Mouse (Mus musculus): ENCODE measurements around the gene Cidec. TPM values are rescaled to one million over a fixed set of nuclear protein-coding genes. Genes with fewer than 3 reads are reported as not detected.

The Cidec gene
- polyA plus RNA-seq, 1 experiment from 2014 or later: not detected

DNA sequence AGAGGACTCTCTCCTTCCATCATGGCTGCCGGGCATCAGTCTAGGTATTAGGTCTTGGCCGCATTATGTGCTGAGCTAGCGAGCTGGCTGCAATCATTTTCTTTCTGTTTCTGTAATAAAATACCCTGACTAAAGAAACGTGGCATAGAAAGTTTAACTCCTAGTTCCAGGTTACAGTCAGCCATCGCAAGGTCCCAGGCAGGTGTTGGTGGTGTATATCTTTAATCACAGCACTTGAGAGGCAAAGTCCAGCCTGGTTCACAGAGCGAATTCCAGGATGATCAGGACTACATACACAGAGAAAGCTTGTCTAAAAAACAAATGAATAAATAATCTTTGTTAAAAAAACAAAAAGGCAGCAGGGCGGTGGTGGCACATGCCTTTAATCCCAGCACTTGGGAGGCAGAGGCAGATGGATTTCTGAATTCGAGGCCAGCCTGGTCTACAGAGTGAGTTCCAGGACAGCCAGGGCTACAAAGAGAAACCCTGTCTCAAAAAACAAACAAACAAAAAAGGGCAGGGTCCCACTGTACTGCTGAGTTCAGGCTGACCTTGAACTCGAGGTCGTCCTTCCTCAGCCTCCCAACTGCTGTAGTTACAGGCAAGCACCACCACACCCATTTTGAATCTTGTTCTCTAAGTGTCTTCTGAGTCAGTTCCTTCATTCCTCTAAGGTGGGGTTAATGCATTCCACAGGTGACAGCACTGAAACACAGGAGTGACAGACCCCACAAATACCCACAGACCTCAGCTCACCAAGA lies 39.1 kb downstream of the Cidec start:
- Histone ChIP-seq H3K9me3 (replicated peaks) (no peaks in the 10 kb centered on the region), H3K4me3 (no peak overlapping the region), H3K27ac (no peak overlapping the region), H3K4me1 (peaks cover 14% of the 10 kb centered on the region), H3K27me3 (peaks cover 4% of the 10 kb centered on the region; the same call in 1 of the 2 replicates), H3K4me2 (replicated peaks) (no peak overlapping the region), H3K36me3 (peaks cover 11% of the 10 kb centered on the region), H3K9ac (no peak overlapping the region)
- WGBS: 83% methylated on average over 10 of the region's 10 CpGs
- no peak for ATAC-seq (ENCODE audit: low FRiP score)

DNA sequence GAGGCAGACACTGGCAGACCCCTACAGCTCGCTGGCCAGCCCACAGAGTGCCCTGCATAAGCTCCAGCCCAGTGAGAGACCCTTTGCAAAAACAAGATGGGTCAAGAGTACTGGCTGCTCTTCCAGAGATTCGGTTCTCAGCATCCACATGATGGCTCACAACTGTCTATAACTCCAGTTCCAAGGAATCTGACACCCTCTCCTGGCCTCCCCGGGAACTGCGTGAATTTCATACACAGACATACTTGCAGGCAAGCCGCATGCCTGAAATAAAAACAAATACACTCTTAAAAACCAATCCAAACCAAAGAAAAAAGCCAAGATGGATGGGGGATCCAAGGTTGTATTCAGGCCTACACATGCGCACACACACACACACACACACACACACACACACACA lies 40.1 kb downstream of the Cidec start:
- Histone ChIP-seq H3K4me3 (no peak overlapping the region), H3K4me2 (replicated peaks) (no peak overlapping the region), H3K4me1 (peaks cover 16% of the 10 kb centered on the region), H3K27ac (no peak overlapping the region), H3K36me3 (peaks cover 12% of the 10 kb centered on the region), H3K27me3 (peaks cover 4% of the 10 kb centered on the region; the same call in 1 of the 2 replicates), H3K9ac (no peak overlapping the region), H3K9me3 (replicated peaks) (no peaks in the 10 kb centered on the region)
- ATAC-seq (ENCODE audit: low FRiP score): no peak
- WGBS: 88% methylated on average over 6 of the region's 6 CpGs

GRCm38 (mm10) chr6:113394811-113395210 lies 40.7 kb downstream of the Cidec start:
- no peak overlapping the region for H3K9ac ChIP-seq
- H3K4me3 ChIP-seq: no peak overlapping the region
- ATAC-seq (ENCODE audit: low FRiP score): no peak
- peaks cover 16% of the 10 kb centered on the region for H3K4me1 ChIP-seq
- no peak overlapping the region for H3K4me2 ChIP-seq (replicated peaks)
- H3K9me3 ChIP-seq (replicated peaks): no peaks in the 10 kb centered on the region
- WGBS: 92% methylated on average over 11 of the region's 11 CpGs
- peaks cover 19% of the 10 kb centered on the region for H3K36me3 ChIP-seq
- H3K27me3 ChIP-seq: peaks cover 4% of the 10 kb centered on the region; the same call in 1 of the 2 replicates
- no peak overlapping the region for H3K27ac ChIP-seq

DNA sequence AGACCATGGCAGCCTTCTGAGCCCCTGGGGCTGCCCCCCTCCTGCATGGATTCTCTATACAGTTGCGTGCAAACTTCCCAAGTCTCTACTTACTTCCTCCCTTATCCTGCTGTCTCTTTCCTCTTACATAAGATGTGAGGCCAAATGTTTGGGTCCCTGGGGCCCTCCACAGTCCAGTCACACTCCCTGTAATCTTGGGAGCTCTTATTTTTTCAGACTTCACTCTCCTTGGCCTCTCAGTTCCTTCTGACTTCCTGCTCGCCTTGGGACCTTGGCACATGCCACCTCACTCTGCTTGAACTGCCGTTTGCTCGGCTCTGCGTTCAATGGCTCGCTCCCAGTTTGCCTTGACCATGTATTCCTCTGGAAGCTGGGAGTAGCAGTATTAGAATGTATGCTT lies 41.6 kb downstream of the Cidec start:
- no peak for ATAC-seq (ENCODE audit: low FRiP score)
- H3K9me3 ChIP-seq (replicated peaks): no peaks in the 10 kb centered on the region
- no peak overlapping the region for H3K4me2 ChIP-seq (replicated peaks)
- H3K27ac ChIP-seq: no peak overlapping the region
- 81% methylated on average over 6 of the region's 6 CpGs for WGBS
- H3K4me3 ChIP-seq: no peak overlapping the region
- H3K9ac ChIP-seq: no peak overlapping the region
- H3K27me3 ChIP-seq: peaks cover 4% of the 10 kb centered on the region; the same call in 1 of the 2 replicates
- peaks cover 16% of the 10 kb centered on the region for H3K4me1 ChIP-seq
- peaks cover 27% of the 10 kb centered on the region for H3K36me3 ChIP-seq

DNA sequence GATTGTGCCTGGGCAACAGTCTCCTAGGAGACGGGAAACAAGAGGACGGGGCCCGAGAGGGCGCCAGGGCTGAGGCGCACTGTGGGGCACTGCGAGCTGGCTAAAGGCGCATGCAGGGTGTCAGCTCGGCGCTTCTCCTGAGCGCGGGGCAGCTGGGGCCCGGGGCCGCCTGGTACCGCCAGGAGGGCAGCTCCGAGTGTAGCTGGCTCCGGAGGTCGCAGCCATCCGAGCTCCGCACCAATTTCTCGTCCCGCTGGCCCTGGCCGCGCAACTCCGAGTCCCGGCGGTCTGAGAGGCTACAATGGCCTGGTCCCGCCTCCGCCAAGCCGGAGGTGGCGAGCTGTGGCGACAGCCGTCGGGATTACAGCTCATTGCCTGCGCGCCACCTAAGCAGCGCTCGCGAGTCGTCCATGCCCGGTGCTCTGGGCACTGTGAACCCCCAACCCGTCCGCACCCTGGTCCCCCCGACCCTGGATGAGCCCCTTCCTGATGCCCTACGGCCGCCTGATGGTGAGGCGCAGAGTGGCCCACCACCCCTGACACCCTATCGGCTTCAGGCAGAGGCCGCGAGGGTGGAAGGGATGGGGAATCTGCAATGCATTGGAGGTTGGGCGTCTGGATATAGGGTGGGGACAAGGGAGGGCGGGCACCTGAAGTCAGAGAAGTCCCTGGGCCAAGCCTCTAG lies 43.0 kb downstream of the Cidec start:
- Histone ChIP-seq H3K4me3 (peak overlapping the region; percentile 47), H3K9me3 (replicated peaks) (no peaks in the 10 kb centered on the region), H3K36me3 (peaks cover 38% of the 10 kb centered on the region), H3K27me3 (peaks cover 4% of the 10 kb centered on the region; the same call in 1 of the 2 replicates), H3K27ac (peak overlapping the region; percentile 78), H3K9ac (peak overlapping the region; percentile 72), H3K4me1 (peaks cover 16% of the 10 kb centered on the region), H3K4me2 (replicated peaks) (peak overlapping the region; percentile 87)
- peak; percentile 94 for ATAC-seq (ENCODE audit: low FRiP score)
- WGBS: under 1% methylated on average over 51 of the region's 51 CpGs

DNA sequence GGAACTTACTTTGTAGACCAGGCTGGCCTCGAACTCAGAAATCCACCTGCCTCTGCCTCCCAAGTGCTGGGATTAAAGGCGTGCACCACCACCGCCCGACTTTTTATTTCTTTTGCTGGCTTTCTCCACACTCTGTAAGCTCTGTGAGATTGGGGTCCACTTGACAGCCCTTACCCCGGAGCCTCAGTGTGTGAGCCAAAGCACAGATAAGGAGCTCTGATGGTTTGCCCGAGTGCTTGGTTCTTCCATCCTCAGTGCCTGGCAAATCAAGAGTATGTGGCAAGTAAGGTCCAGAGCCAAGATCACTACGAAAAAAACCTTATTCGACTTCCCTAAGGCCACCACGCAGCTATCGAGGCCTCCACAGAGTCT lies 43.6 kb downstream of the Cidec start:
- peaks cover 4% of the 10 kb centered on the region; the same call in 1 of the 2 replicates for H3K27me3 ChIP-seq
- H3K36me3 ChIP-seq: peaks cover 42% of the 10 kb centered on the region
- H3K4me1 ChIP-seq: peaks cover 16% of the 10 kb centered on the region
- peak overlapping the region; percentile 72 for H3K9ac ChIP-seq
- no peaks in the 10 kb centered on the region for H3K9me3 ChIP-seq (replicated peaks)
- WGBS: 25% methylated on average over 10 of the region's 10 CpGs
- peak; percentile 33; the same call in 1 of the 2 replicates for ATAC-seq (ENCODE audit: low FRiP score)
- peak overlapping the region; percentile 47 for H3K4me3 ChIP-seq
- peak overlapping the region; percentile 87 for H3K4me2 ChIP-seq (replicated peaks)
- peak overlapping the region; percentile 78 for H3K27ac ChIP-seq

DNA sequence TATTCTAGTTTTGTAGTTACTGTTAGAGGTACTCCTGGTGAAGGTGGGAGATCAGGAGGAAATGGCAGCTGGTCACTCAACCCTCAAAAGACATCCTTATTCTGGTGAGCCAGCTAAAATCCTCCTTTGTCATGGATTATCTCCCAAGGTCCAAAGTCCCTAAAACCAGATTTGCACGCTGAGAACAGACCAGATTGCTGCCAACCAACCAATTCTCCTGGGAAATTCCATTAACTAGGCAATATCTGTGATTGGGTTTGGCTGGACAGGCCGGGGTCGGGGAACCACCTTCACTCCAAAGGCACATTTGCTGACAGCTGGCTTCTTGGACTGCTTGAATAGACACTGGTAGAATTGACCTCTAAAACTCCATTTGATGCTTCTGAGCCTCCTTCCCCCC lies 44.8 kb downstream of the Cidec start:
- H3K9ac ChIP-seq: no peak overlapping the region
- peaks cover 16% of the 10 kb centered on the region for H3K4me1 ChIP-seq
- H3K27me3 ChIP-seq: peaks cover 4% of the 10 kb centered on the region; the same call in 1 of the 2 replicates
- H3K9me3 ChIP-seq (replicated peaks): no peaks in the 10 kb centered on the region
- 85% methylated on average over 3 of the region's 3 CpGs for WGBS
- no peak overlapping the region for H3K4me3 ChIP-seq
- no peak overlapping the region for H3K27ac ChIP-seq
- no peak overlapping the region for H3K4me2 ChIP-seq (replicated peaks)
- H3K36me3 ChIP-seq: peaks cover 53% of the 10 kb centered on the region
- ATAC-seq (ENCODE audit: low FRiP score): no peak

DNA sequence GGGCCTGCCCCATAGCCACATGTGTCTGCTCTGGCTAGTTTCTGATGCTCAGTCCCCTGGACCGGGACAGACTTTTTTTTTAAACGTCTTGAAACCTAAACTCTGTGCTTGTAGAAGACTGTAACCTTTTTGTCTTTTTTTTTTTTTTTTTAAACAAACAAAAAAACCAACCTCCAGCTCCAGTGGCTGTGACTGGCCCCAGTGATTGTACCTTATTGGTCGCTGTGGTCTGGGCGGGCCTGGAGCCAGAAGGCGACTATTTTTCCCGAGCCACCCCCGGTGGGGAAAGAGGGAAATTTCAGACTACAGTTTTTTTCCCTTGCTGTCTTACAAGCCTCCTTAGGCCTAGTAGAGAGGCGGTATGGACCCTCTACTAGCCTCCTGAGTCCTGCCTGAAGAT lies 46.6 kb downstream of the Cidec start, which contains the start of gene Ttll3:
Gene Ttll3 (plus strand): TSS at position 301 of the 400 bp plus-strand sequence.
- H3K4me2 ChIP-seq (replicated peaks): no peak within 1 kb of the TSS
- H3K9me3 ChIP-seq (replicated peaks): no peaks in the 10 kb centered on the region
- H3K4me1 ChIP-seq: peaks cover 16% of the 10 kb centered on the region
- H3K4me3 ChIP-seq: no peak within 1 kb of the TSS
- H3K36me3 ChIP-seq: peaks cover 63% of the 10 kb centered on the region
- WGBS: 80% methylated on average over 8 of the region's 8 CpGs
- no peak within 1 kb of the TSS for H3K9ac ChIP-seq
- H3K27ac ChIP-seq: no peak within 1 kb of the TSS
- peaks cover 1% of the 10 kb centered on the region; the same call in 1 of the 2 replicates for H3K27me3 ChIP-seq
- no peak for ATAC-seq (ENCODE audit: low FRiP score)

DNA sequence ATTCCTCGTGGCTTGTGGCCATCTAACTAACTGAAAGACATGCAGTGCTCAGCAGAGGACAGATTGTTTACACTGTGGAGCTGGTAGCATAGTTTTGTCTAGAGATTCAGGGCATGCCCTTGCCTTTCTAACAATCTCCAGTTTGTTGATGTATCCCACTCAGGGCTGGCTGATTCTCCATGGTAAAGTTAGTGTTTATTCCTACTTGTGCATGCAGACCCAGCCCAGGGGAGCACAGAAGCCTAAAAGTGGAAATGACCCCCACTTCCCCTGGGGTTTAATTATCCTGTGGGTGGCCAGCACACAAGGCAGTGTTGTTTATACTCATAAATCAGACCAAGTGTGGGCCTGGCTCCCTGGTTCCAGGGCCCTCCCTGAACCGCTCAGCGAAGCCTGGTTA lies 49.5 kb downstream of the Cidec start:
- Histone ChIP-seq H3K4me2 (replicated peaks) (no peak overlapping the region), H3K27ac (no peak overlapping the region), H3K36me3 (peaks cover 91% of the 10 kb centered on the region), H3K27me3 (no peaks in the 10 kb centered on the region), H3K9me3 (replicated peaks) (no peaks in the 10 kb centered on the region), H3K4me1 (no peaks in the 10 kb centered on the region), H3K9ac (no peak overlapping the region), H3K4me3 (no peak overlapping the region)
- ATAC-seq (ENCODE audit: low FRiP score): no peak
- WGBS: 91% methylated on average over 3 of the region's 3 CpGs

DNA sequence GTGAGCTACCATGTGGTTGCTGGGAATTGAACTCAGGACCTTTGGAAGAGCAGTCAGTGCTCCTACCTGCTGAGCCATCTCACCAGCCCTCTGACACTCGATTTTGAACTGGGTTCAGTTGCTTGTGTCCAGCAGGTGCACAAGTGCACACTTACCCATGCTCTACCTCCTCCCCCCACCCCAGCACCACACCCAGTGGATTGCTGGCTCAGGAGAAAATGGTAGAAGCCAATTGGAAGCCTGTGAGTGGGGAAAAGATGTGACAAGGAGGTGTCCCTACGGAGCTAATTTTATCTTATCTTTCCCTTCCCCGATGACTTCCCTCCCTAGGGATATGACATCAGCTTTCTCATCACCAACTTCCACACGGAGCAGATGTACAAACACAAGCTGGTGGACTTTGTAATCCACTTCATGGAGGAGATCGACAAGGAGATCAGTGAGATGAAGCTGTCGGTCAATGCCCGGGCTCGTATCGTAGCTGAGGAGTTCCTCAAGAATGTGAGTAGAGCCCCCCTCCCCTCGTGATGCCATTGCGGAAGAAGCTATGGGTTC lies 50.3 kb downstream of the Cidec start:
- ATAC-seq (ENCODE audit: low FRiP score): no peak
- no peak overlapping the region for H3K9ac ChIP-seq
- no peaks in the 10 kb centered on the region for H3K27me3 ChIP-seq
- WGBS: 87% methylated on average over 11 of the region's 11 CpGs
- H3K27ac ChIP-seq: no peak overlapping the region
- H3K36me3 ChIP-seq: peaks cover 95% of the 10 kb centered on the region
- no peak overlapping the region for H3K4me2 ChIP-seq (replicated peaks)
- no peaks in the 10 kb centered on the region for H3K9me3 ChIP-seq (replicated peaks)
- no peaks in the 10 kb centered on the region for H3K4me1 ChIP-seq
- no peak overlapping the region for H3K4me3 ChIP-seq

- Histone ChIP-seq H3K36me3 (peaks cover 87% of the 10 kb centered on the region), H3K4me3 (no peak overlapping the region), H3K4me2 (replicated peaks) (no peak overlapping the region), H3K27ac (no peak overlapping the region), H3K4me1 (peaks cover under 1% of the 10 kb centered on the region; the same call in 1 of the 2 replicates), H3K9ac (no peak overlapping the region), H3K9me3 (replicated peaks) (no peaks in the 10 kb centered on the region), H3K27me3 (no peaks in the 10 kb centered on the region)
- WGBS: 90% methylated on average over 8 of the region's 8 CpGs
- ATAC-seq (ENCODE audit: low FRiP score): no peak
Observed at GRCm38 (mm10) chr6:113384351-113384927, 51.1 kb downstream of the Cidec start.

DNA sequence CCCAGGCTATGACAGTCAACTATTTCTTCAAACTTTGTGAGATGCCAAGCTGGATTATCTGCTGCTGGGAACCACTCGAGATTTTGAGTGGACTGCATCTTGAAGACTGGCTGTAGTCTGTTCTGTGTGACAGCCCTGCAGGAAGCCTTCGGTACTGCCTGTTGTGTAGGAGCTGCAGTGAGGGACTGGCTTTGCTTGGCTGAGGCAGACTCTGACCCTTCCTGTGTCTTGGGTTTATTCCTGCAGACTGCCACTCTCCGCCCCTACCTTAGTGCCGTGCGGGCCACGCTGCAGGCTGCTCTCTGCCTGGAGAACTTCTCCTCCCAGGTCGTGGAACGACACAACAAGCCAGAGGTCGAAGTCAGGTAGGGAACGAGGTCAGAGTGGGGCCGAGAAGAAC lies 55.1 kb downstream of the Cidec start:
- Histone ChIP-seq H3K27me3 (no peaks in the 10 kb centered on the region), H3K9me3 (replicated peaks) (no peaks in the 10 kb centered on the region), H3K27ac (no peak overlapping the region), H3K4me2 (replicated peaks) (no peak overlapping the region), H3K36me3 (peaks cover 57% of the 10 kb centered on the region), H3K9ac (no peak overlapping the region), H3K4me3 (no peak overlapping the region), H3K4me1 (peaks cover 17% of the 10 kb centered on the region)
- 93% methylated on average over 11 of the region's 11 CpGs for WGBS
- no peak for ATAC-seq (ENCODE audit: low FRiP score)

Data from hindbrain, embryonic 12.5 days (tissue).